10 mouse cellular contexts compared by ENCODE assay signal in genomic region chr19:57762526-57762925, GRCm38 (mm10).
A peak's percentile ranks its signal among the peaks of the same experiment; 100 is the strongest.
DNase-seq lines count a peak whose midpoint lies in the region; ATAC-seq and TF ChIP-seq lines count a peak whose summit lies in the region.
"Had no signal": no experiment of that assay in that cellular context is flagged by ENCODE, and none has a peak within 500 bp of the region (broad histone marks: within the 10 kb centered on the region; RNA-seq: fewer than 3 reads in every experiment).

No protein-coding gene starts in this region.

- no peak for TF ChIP-seq POLR2A in liver, adult 2 months (IDR thresholded peaks at IDR 0.05; ENCODE audit: extremely low read depth, insufficient read depth, low read length)
- TF ChIP-seq POLR2A in bone marrow, adult 2 months (IDR thresholded peaks at IDR 0.05; ENCODE audit: borderline replicate concordance, control insufficient read depth, low read depth, low read length), result no peak
- TF ChIP-seq POLR2A in myocyte (IDR thresholded peaks at IDR 0.05; ENCODE audit: insufficient read length, low read depth), result no peak

- H3K36me3 ChIP-seq in liver, adult 2 months (ENCODE audit: control insufficient read depth, insufficient read depth, low read length), result peaks cover 8% of the 10 kb centered on the region
- H3K36me3 ChIP-seq in liver, embryonic 16.5 days (ENCODE audit: control insufficient read depth, insufficient read depth), result no peaks in the 10 kb centered on the region
- no peaks in the 10 kb centered on the region for H3K36me3 ChIP-seq in myocyte (ENCODE audit: control insufficient read depth, insufficient read depth)
- H3K36me3 ChIP-seq in hindbrain, postnatal 0 days (ENCODE audit: insufficient read depth, low read length), result no peaks in the 10 kb centered on the region

- H3K27ac ChIP-seq in liver, adult 2 months (replicated peaks; ENCODE audit: insufficient read depth, low read depth, low read length), result no peak overlapping the region
- peak overlapping the region; percentile 8; the same call in 1 of the 2 replicates for H3K27ac ChIP-seq in bone marrow, adult 2 months (ENCODE audit: control insufficient read depth, insufficient read depth, low read depth, low read length, poor library complexity)
- no peak overlapping the region for H3K27ac ChIP-seq in liver, embryonic 16.5 days (ENCODE audit: low read length)
- H3K27ac ChIP-seq in hindbrain, postnatal 0 days, result no peak overlapping the region

- TF ChIP-seq CTCF in liver, adult 2 months (IDR thresholded peaks at IDR 0.05; ENCODE audit: low read depth, low read length), result no peak
- TF ChIP-seq CTCF in bone marrow, adult 2 months (IDR thresholded peaks at IDR 0.05; ENCODE audit: control insufficient read depth, insufficient read depth, low read length), result no peak
- no peak for TF ChIP-seq CTCF in hindbrain, postnatal 0 days (IDR thresholded peaks at IDR 0.05; ENCODE audit: low read depth)

- H3K9ac ChIP-seq in liver, adult 2 months (ENCODE audit: low read depth, low read length), result no peak overlapping the region
- H3K9ac ChIP-seq in liver, embryonic 16.5 days (ENCODE audit: low read depth, low read length), result no peak overlapping the region
- no peak overlapping the region for H3K9ac ChIP-seq in hindbrain, postnatal 0 days (replicated peaks; ENCODE audit: low read length)

- H3K79me2 ChIP-seq in liver, adult 2 months (ENCODE audit: control insufficient read depth, insufficient read depth, low read length), result no peaks in the 10 kb centered on the region
- H3K79me2 ChIP-seq in myocyte (ENCODE audit: control insufficient read depth, insufficient read depth), result no peaks in the 10 kb centered on the region

- no peaks in the 10 kb centered on the region for H3K4me1 ChIP-seq in liver, adult 2 months (ENCODE audit: control insufficient read depth, insufficient read depth, low read length)
- H3K4me1 ChIP-seq in bone marrow, adult 2 months (ENCODE audit: control insufficient read depth, insufficient read depth, low read length), result no peaks in the 10 kb centered on the region; the same call in 1 of the 2 replicates
- no peaks in the 10 kb centered on the region; the same call in none of the 2 replicates for H3K4me1 ChIP-seq in liver, embryonic 16.5 days (ENCODE audit: control insufficient read depth, low read depth, low read length)
- H3K4me1 ChIP-seq in hindbrain, postnatal 0 days (ENCODE audit: insufficient read depth, low read length), result no peaks in the 10 kb centered on the region

- no peak overlapping the region for H3K4me3 ChIP-seq in liver, adult 2 months (ENCODE audit: insufficient read depth, low read depth, low read length)
- no peak overlapping the region for H3K4me3 ChIP-seq in bone marrow, adult 2 months (replicated peaks; ENCODE audit: control insufficient read depth, low read depth, low read length)
- H3K4me3 ChIP-seq in liver, embryonic 16.5 days (ENCODE audit: low read depth, low read length), result no peak overlapping the region
- no peak overlapping the region for H3K4me3 ChIP-seq in myocyte
- no peak overlapping the region for H3K4me3 ChIP-seq in hindbrain, postnatal 0 days (ENCODE audit: low read length)

- H3K9me3 ChIP-seq in liver, embryonic 16.5 days (replicated peaks; ENCODE audit: control insufficient read depth, low read length), result no peaks in the 10 kb centered on the region
- no peaks in the 10 kb centered on the region for H3K9me3 ChIP-seq in hindbrain, postnatal 0 days (ENCODE audit: low read length)

- peak; percentile 43; the same call in 1 of the 2 replicates for ATAC-seq in liver, embryonic 16.5 days (ENCODE audit: low read depth)
- ATAC-seq in hindbrain, postnatal 0 days, result no peak
- ATAC-seq: hindbrain, embryonic 16.5 days had no signal

- WGBS in liver, adult 2 months, result 81% methylated on average over 2 of the region's 2 CpGs
- 51% methylated on average over 2 of the region's 2 CpGs for WGBS in bone marrow, adult 2 months
- 56% methylated on average over 2 of the region's 2 CpGs for WGBS in liver, embryonic 16.5 days (ENCODE audit: insufficient replicate concordance)
- WGBS in hindbrain, postnatal 0 days, result 92% methylated on average over 2 of the region's 2 CpGs

- no peak overlapping the region for H3ac ChIP-seq in myocyte (ENCODE audit: control insufficient read depth, insufficient read length)

- H3K4me2 ChIP-seq in liver, embryonic 16.5 days (ENCODE audit: low read depth, low read length), result no peak overlapping the region
- no peak overlapping the region for H3K4me2 ChIP-seq in myocyte (ENCODE audit: low read depth)
- no peak overlapping the region for H3K4me2 ChIP-seq in hindbrain, postnatal 0 days (ENCODE audit: low read depth, low read length)

- DNase-seq in liver, adult 2 months (ENCODE audit: extremely low read depth, low read depth, low spot score), result peak; percentile 63
- DNase-seq in liver, result no peak
- DNase-seq in frontal cortex, postnatal 25 days (ENCODE audit: low spot score in 2 of 2), result no peak
- no peak for DNase-seq in hindbrain, postnatal 0 days (ENCODE audit: low spot score)
- DNase-seq in adrenal gland, postnatal 14 days, result no peak
- DNase-seq: midbrain, embryonic 14.5 days had no signal

- no peaks in the 10 kb centered on the region for H3K27me3 ChIP-seq in liver, adult 2 months (ENCODE audit: control insufficient read depth, insufficient read depth, low read length)
- H3K27me3 ChIP-seq in liver, embryonic 16.5 days (ENCODE audit: control insufficient read depth, insufficient read depth, low read depth, low read length), result no peaks in the 10 kb centered on the region
- H3K27me3 ChIP-seq in myocyte (ENCODE audit: control insufficient read depth, insufficient read depth, insufficient read length), result no peaks in the 10 kb centered on the region
- no peaks in the 10 kb centered on the region for H3K27me3 ChIP-seq in hindbrain, postnatal 0 days (ENCODE audit: insufficient read depth, low read length)

TF ChIP-seq in myocyte, 11 proteins besides CTCF, POLR2A, EP300 and RAD21:
- no peak for TF ChIP-seq SRF (IDR thresholded peaks at IDR 0.05; ENCODE audit: control insufficient read depth, insufficient read length, low read depth)
- TF ChIP-seq CEBPB (IDR thresholded peaks at IDR 0.05; ENCODE audit: insufficient read depth, poor library complexity, severe bottlenecking), result peak; percentile 93
- TF ChIP-seq E2F4 (IDR thresholded peaks at IDR 0.05; ENCODE audit: insufficient read depth), result no peak
- TF ChIP-seq POLR2AphosphoS2 (IDR thresholded peaks at IDR 0.05; ENCODE audit: insufficient read length, low read depth), result no peak
TF ChIP-seq in myocyte: peak in this region for 1.
